Mouse (Mus musculus) gonadal fat pad, adult 2 months (tissue): ENCODE measurements around the gene Adtrp. TPM values are rescaled to one million over a fixed set of nuclear protein-coding genes. Genes with fewer than 3 reads are reported as not detected.
A peak's percentile ranks its signal among the peaks of the same experiment; 100 is the strongest.

Experiments
- DNase-seq: peaks from one replicate; pipeline ENCODE4 v3.0.0-alpha.2; 2012; ENCODE audit warnings: low read depth
- polyA plus RNA-seq: library from polyadenylated mRNA; depleted of rRNA; stranded (reverse); fragments of >200 nt; gene quantifications from 2 replicates; pipeline ENCODE4 v1.2.3, GENCODE M21; 2012; rRNA removed

Gene Adtrp
- polyA plus RNA-seq = 8.0 and 8.8 TPM in 2 replicates

GRCm38 (mm10) chr13:41847516-41848126 lies at the start of gene Adtrp:
Gene Adtrp, minus strand, starts transcription at chr13:41847684.
- peak; percentile 96 for DNase-seq

DNA sequence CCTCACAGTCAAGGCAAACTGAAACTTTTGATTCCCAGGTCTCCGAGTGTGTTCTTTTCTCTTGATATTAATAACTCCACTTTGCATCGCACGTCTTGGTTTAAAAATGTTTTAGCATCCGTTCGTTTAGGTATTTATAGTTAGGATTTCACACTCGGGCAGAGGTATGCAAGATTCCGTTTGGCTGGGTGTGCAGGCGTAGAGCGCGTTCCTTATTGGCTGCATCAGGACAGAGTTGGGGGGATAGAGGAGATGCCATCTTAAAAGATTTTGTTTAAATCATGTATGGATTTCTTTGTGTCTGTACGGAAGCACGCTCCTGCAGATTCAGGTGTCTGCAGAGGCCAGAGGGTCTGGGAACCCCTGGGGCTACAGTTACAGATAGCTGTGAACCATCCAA lies 44.5 kb upstream of the Adtrp start:
- DNase-seq = no peak

DNA sequence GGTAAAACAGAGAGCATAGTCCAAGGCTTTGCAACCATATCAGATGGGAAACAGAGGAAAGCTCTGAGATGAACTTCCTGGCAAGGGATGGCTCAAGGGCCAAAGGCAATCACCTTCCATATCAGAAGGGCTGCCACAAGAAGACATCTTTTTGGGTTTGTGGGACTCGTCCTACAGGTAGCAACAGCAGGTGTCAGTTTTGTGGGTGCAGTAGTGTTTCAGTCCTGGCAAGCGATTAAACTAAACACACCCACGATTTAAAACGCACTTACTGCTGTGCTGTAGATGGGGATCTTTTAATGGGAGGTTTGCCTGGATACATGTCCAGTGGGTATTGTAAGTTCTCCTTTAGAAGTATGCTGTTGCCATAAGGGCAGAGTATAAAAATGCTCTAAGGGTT lies 43.1 kb upstream of the Adtrp start:
- DNase-seq = peak; percentile 56

GRCm38 (mm10) chr13:41890111-41890600 lies 42.7 kb upstream of the Adtrp start:
- DNase-seq = peak; percentile 97

DNA sequence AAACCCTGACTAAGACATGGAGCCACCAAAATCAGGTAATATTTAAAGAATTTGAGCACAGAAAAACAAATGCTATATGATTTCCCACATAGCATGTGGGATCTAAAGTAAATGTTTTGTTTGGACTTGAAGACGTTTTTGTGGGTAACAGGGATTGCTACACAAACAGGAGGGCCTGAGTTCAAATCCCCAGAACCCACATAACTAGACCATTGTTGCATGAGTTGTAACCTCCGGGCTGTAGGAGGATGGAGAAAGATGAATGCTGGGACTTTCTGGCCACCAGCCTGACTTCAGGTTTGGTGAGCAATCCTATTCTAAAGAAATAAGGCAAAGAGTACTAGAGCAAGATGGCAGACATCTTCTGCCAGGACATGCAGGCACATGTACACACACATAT lies 41.2 kb upstream of the Adtrp start:
- DNase-seq = peak; percentile 69

- peak; percentile 69 for DNase-seq
These were observed 38.6 kb upstream of the Adtrp start for GRCm38 (mm10) chr13:41886120-41886519.

DNA sequence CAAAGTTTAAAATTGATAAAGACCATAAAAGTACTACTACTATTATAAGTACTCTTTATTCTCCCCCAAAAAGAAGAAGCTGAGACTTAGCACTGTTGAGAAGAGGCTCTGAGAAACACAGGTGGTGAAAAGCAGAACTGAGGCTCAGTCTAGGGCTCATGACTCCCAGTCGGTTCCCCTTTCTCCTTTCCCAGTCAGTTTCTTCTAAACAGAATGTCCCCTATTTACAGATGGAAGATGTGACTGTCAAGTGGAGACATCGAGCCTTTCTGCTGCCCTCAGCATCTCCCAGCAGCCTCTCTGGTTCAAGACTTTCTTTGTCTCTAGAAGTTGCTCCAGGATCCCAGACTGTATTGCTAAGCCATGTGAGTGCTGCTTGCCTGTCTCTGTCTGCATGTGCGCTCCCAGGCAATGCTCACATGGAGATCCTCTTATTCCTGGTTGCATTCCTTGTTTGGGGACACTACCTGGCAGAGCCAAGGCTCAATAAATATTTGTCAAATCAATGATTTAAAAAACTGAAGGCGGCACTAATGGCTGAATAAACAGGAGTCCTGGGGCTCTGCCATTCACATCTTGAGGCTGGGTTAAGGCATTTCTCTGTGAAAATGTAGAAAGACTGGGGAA lies 36.3 kb upstream of the Adtrp start:
- no peak for DNase-seq

DNA sequence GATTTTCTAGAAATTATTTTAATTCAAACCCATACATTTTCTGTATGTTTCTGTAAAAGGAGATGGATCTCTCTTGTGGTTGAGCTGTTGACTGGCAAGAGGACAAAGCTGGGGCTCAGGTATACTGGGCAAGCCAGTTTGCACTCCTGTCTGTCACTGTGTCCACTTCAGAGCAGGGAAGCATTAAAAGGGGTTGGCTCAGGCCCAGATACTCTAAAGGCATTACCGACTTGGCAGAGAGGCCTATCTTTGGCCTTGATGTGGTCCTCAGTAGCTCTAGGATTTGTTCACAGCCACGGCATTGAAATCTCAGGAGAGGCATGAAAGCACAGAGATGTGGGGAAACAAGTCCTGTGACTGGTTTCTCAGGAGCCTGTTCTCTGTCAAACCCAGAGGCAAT lies 33.7 kb upstream of the Adtrp start:
- DNase-seq = peak; percentile 95

GRCm38 (mm10) chr13:41880525-41880924 lies 33.0 kb upstream of the Adtrp start:
- no peak for DNase-seq

- no peak for DNase-seq
These were observed 25.2 kb upstream of the Adtrp start for GRCm38 (mm10) chr13:41872686-41873085.

DNA sequence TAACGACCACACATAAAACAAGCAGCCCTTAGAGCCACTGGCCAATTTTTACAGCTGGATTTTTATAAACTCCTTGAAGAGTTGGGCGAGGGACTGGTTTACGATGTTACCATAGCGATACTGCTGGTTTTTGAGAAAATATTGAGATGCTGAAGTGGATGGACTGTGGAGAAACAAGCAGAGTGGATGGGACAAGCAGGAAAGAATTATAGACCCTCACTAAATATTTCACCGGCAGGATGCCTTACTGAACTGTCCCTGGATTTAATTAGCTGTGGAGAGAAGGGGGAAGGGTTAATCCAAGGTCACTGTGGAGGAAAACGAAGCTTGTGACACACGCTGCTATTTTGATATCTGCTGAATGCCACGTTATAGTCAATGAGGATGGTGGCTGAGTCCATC lies 24.7 kb upstream of the Adtrp start:
- DNase-seq = no peak

- DNase-seq = no peak
These were observed 20.0 kb upstream of the Adtrp start for GRCm38 (mm10) chr13:41867533-41867932.

- peak; percentile 97 for DNase-seq
These were observed 18.1 kb upstream of the Adtrp start for GRCm38 (mm10) chr13:41865575-41865974.

- peak; percentile 88 for DNase-seq
These were observed 17.6 kb upstream of the Adtrp start for GRCm38 (mm10) chr13:41865071-41865470.

- no peak for DNase-seq
These were observed 13.3 kb upstream of the Adtrp start for GRCm38 (mm10) chr13:41860603-41861405.

GRCm38 (mm10) chr13:41855206-41856185 lies 8.0 kb upstream of the Adtrp start:
- peak; percentile 96 for DNase-seq

DNA sequence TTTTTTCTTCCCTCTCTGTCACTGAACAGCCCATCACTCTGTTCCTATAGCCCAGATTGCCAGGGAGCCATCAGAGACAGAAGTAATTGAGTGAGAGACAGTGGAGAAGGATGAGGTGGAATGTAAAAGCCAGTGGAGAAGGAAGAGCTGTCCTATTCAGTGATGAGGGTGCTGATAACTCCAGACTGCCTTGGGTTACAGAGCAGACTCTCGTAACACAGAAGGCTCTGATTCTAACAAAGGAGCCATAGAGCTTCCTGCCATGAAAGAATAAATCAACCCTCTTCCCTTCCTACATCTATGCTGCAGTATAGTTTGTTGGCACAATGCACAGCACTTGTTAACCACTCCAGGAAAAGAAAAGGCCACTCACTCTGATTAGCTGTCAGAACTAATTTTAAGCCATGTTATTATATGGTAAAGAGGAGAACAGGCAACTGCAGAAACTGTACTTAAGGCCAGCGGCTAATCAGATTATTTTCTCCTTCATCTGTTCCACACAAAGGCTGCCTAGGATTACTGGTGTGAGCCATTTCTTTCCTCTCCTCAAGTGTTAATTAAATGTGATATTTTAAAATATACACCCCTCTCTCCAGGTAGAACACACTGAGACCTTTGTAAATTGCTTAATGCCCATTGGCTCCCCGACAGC lies 3.4 kb upstream of the Adtrp start:
- DNase-seq = no peak

DNA sequence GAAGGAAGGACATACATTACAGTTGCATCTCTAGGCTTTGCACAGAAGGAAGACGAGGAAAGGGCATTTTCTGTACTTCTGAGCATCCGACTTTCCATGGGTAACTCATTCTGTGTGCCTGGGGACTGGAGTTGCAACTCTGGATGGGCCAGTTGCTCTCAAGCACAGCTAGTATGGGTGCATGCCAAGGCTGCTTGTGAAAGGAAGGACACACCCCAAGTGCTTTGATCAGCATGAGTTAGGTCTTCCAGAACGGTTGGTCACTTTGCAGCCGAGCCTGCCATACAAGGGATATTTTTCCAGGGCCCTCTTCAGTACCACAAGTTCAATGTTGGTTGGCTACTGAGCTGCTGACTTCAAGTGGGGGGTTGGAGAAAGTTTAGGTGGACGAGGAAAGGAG lies 968 bp downstream of the Adtrp start:
- no peak for DNase-seq

DNA sequence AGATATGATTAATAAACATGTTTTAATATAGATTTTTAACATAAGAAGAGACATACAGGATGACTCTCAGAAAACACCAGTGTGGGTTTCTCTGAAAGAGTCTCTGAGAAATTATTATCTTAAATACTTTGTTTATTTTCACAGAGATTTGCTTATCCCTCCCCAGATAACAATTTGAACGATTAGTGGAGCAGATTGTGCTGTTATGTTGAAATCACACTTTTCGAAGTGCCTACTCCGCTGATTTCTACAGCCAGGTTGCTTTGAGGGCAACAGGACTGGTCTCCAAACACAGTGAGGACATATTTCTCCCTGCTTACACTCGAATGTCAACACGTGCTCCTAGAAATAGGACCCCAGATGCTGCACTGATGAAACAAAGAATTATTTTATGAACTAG lies 2.5 kb downstream of the Adtrp start:
- DNase-seq = no peak

DNA sequence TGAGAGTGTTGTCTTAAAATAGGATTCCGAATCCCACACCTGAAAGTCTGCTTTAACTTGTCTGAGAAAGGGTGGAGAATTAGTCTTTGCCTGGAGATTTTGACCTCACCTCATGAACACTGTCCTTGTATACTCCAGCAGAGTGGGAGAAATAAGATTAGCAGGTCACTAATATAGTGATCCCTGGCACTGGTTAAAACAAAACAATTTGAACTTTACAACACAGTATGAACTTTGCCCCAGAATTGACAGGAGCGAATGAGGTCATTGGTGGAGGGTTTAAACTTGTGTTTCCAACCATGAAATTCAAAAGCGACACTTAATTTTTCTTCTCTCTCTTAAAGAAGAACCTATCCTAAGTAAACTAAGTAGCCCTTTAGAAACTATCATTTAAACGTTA lies 3.4 kb downstream of the Adtrp start:
- no peak for DNase-seq

DNA sequence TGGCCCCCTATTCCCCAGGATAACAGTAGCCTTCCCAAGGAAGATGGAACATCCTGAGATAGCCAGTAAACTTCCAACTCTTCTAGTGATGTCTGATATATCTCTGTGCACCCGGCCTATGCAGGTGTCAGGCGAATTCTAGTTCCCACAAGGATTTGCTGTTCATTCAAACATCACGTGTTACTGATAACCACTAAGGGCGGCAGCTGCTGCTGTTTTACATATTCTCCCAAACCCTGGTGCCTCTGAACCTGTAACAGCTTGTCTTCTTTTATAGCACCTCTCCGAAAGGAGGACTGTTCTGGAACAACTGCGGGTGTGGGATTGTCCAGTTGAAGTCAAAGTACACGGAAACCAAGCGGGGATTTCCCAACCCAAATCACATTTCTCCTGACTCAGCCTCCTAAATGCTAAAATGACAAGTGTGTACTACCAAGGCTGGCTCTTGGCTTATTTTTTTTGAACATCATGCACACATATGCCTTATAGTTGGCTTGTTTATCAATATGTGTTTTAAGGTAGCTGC lies 13.8 kb downstream of the Adtrp start:
- no peak for DNase-seq
